Mouse (Mus musculus) spleen, adult 2 months (tissue): ENCODE measurements around the gene Brwd1. TPM values are rescaled to one million over a fixed set of nuclear protein-coding genes. Genes with fewer than 3 reads are reported as not detected.
"Not testable (repeated sequence)": the region's sequence is repeated elsewhere in the genome, so short reads cannot be mapped to it uniquely, and the experiment has no call there.

ENCODE experiments used
- DNase-seq, 2 experiments: peaks; one replicate each; pipeline versions ENCODE4 v3.0.0 to v3.0.0-alpha.2; 2012 to 2021; ENCODE audit warnings: low spot score in 2 of 2, low read depth in 1 of 2
- H3K27ac ChIP-seq: fragments of 200-500 bp; 2 replicates; pipeline ENCODE4 v1.5.1; 2012; ENCODE audit warnings: low read length, inconsistent platforms; ENCODE audit not compliant: insufficient read depth
- H3K27me3 ChIP-seq: fragments of 200-500 bp; 2 replicates; pipeline ENCODE4 v1.6.1; 2012; ENCODE audit warnings: mild to moderate bottlenecking, moderate library complexity, low read length, inconsistent platforms; ENCODE audit not compliant: control insufficient read depth, insufficient read depth
- H3K36me3 ChIP-seq: fragments of 200-500 bp; 2 replicates; pipeline ENCODE4 v1.6.1; 2012; ENCODE audit warnings: mild to moderate bottlenecking, low read length, inconsistent platforms; ENCODE audit not compliant: control insufficient read depth, insufficient read depth
- H3K4me1 ChIP-seq: fragments of 200-500 bp; 2 replicates; pipeline ENCODE4 v1.6.1; 2011; ENCODE audit warnings: inconsistent platforms; ENCODE audit not compliant: control insufficient read depth, insufficient read depth, insufficient read length
- H3K4me3 ChIP-seq: fragments of 200-500 bp; 2 replicates; pipeline ENCODE4 v1.5.1; 2011; ENCODE audit warnings: mild to moderate bottlenecking, inconsistent platforms; ENCODE audit not compliant: insufficient read depth, insufficient read length; ENCODE audit errors: extremely low read depth
- CTCF ChIP-seq: fragments of 200-500 bp; IDR thresholded peaks from 2 replicates; pipeline ENCODE4 v1.5.1; 2011; ENCODE audit warnings: mild to moderate bottlenecking, inconsistent platforms; ENCODE audit not compliant: insufficient read depth, insufficient read length, insufficient replicate concordance; ENCODE audit errors: extremely low read depth
- POLR2A ChIP-seq: fragments of 200-500 bp; IDR thresholded peaks from 2 replicates; pipeline ENCODE4 v1.6.1; 2011; ENCODE audit warnings: low read depth, low read length, inconsistent platforms
- WGBS: fragments of 180-500 bp; shearing (Covaris S2); methylation state at CpG from one replicate; pipeline ENCODE4 v1.1.7; 2018; 5-methylcytosine and 5-hydroxymethylcytosine counted together
- polyA plus RNA-seq: library from polyadenylated mRNA; depleted of rRNA; stranded (reverse); fragments of >200 nt; gene quantifications from 2 replicates; pipeline ENCODE4 v1.2.3, GENCODE M21; 2012

Gene Brwd1
- polyA plus RNA-seq, 1 experiment, result 32.8 TPM

- WGBS, result 91% methylated on average over 6 of the region's 6 CpGs
- peaks cover 64% of the 10 kb centered on the region for H3K36me3 ChIP-seq
- TF ChIP-seq POLR2A (no peak), CTCF (no peak)
- H3K4me1 ChIP-seq, result no peaks in the 10 kb centered on the region
- H3K27me3 ChIP-seq, result no peaks in the 10 kb centered on the region
- no peak overlapping the region for H3K27ac ChIP-seq
- DNase-seq, result no peak
- H3K4me3 ChIP-seq, result no peak overlapping the region
Measured at GRCm38 (mm10) chr16:96039538-96039937, 42.8 kb downstream of the Brwd1 start.

GRCm38 (mm10) chr16:96034473-96034872, 47.9 kb downstream of the Brwd1 start:
- Histone ChIP-seq H3K4me3 (no peak overlapping the region), H3K27me3 (no peaks in the 10 kb centered on the region), H3K4me1 (no peaks in the 10 kb centered on the region), H3K27ac (no peak overlapping the region), H3K36me3 (peaks cover 60% of the 10 kb centered on the region)
- DNase-seq, result no peak
- 97% methylated on average over 6 of the region's 6 CpGs for WGBS
- no peak for TF ChIP-seq POLR2A
- TF ChIP-seq CTCF, result no peak

GRCm38 (mm10) chr16:96032368-96033043, 49.8 kb downstream of the Brwd1 start:
- no peaks in the 10 kb centered on the region for H3K4me1 ChIP-seq
- 63% methylated on average over 13 of the region's 13 CpGs for WGBS
- TF ChIP-seq CTCF (no peak), POLR2A (no peak)
- H3K27me3 ChIP-seq, result no peaks in the 10 kb centered on the region
- no peak overlapping the region for H3K27ac ChIP-seq
- H3K4me3 ChIP-seq, result no peak overlapping the region
- H3K36me3 ChIP-seq, result peaks cover 65% of the 10 kb centered on the region
- DNase-seq, result no peak

- Histone ChIP-seq H3K36me3 (peaks cover 61% of the 10 kb centered on the region), H3K27ac (no peak overlapping the region), H3K4me3 (no peak overlapping the region), H3K27me3 (no peaks in the 10 kb centered on the region), H3K4me1 (no peaks in the 10 kb centered on the region)
- peak in 1 of 2 experiments; percentile 26 for DNase-seq
- 88% methylated on average over 2 of the region's 2 CpGs for WGBS
- peak; percentile 37; the same call in 1 of the 2 replicates for TF ChIP-seq CTCF
- no peak for TF ChIP-seq POLR2A
Measured at GRCm38 (mm10) chr16:96030476-96031102, 51.7 kb downstream of the Brwd1 start.

GRCm38 (mm10) chr16:96026256-96026655, 56.1 kb downstream of the Brwd1 start:
- WGBS, result 93% methylated on average over 5 of the region's 5 CpGs
- TF ChIP-seq CTCF (no peak), POLR2A (no peak)
- DNase-seq, result no peak
- no peak overlapping the region for H3K4me3 ChIP-seq
- H3K36me3 ChIP-seq, result peaks cover 56% of the 10 kb centered on the region
- no peaks in the 10 kb centered on the region for H3K27me3 ChIP-seq
- no peak overlapping the region for H3K27ac ChIP-seq
- H3K4me1 ChIP-seq, result no peaks in the 10 kb centered on the region

GRCm38 (mm10) chr16:96025244-96025643, 57.1 kb downstream of the Brwd1 start:
- no peak overlapping the region for H3K27ac ChIP-seq
- no peak overlapping the region for H3K4me3 ChIP-seq
- 73% methylated on average over 3 of the region's 3 CpGs for WGBS
- peaks cover 54% of the 10 kb centered on the region for H3K36me3 ChIP-seq
- TF ChIP-seq CTCF (no peak), POLR2A (no peak)
- H3K4me1 ChIP-seq, result no peaks in the 10 kb centered on the region
- no peaks in the 10 kb centered on the region for H3K27me3 ChIP-seq
- no peak for DNase-seq

- H3K36me3 ChIP-seq, result peaks cover 48% of the 10 kb centered on the region
- TF ChIP-seq CTCF (no peak), POLR2A (no peak)
- no peaks in the 10 kb centered on the region for H3K4me1 ChIP-seq
- no peaks in the 10 kb centered on the region for H3K27me3 ChIP-seq
- 96% methylated on average over 10 of the region's 10 CpGs for WGBS
- DNase-seq, result no peak
- H3K27ac ChIP-seq, result no peak overlapping the region
- H3K4me3 ChIP-seq, result no peak overlapping the region
Measured at GRCm38 (mm10) chr16:96021045-96021444, 61.3 kb downstream of the Brwd1 start.

GRCm38 (mm10) chr16:96009124-96009523, 73.2 kb downstream of the Brwd1 start:
- H3K36me3 ChIP-seq, result peaks cover 18% of the 10 kb centered on the region
- not testable (repeated sequence) for H3K27me3 ChIP-seq, H3K27ac ChIP-seq, H3K4me3 ChIP-seq, H3K4me1 ChIP-seq, DNase-seq
- no CpG with 5 or more reads among the region's 10 CpGs for WGBS

- DNase-seq, H3K27ac ChIP-seq, H3K4me1 ChIP-seq, H3K27me3 ChIP-seq, H3K4me3 ChIP-seq: not testable (repeated sequence)
- WGBS, result no CpG with 5 or more reads among the region's 10 CpGs
- peaks cover 22% of the 10 kb centered on the region for H3K36me3 ChIP-seq
Measured at GRCm38 (mm10) chr16:96004278-96004677, 78.0 kb downstream of the Brwd1 start.
